Mouse (Mus musculus): ENCODE measurements around the gene Cyth4. TPM values are rescaled to one million over a fixed set of nuclear protein-coding genes. Genes with fewer than 3 reads are reported as not detected.
A peak's percentile ranks its signal among the peaks of the same experiment; 100 is the strongest.

Gene Cyth4
- polyA plus RNA-seq, 1 experiment from 2014 or later: 11.9 TPM

DNA sequence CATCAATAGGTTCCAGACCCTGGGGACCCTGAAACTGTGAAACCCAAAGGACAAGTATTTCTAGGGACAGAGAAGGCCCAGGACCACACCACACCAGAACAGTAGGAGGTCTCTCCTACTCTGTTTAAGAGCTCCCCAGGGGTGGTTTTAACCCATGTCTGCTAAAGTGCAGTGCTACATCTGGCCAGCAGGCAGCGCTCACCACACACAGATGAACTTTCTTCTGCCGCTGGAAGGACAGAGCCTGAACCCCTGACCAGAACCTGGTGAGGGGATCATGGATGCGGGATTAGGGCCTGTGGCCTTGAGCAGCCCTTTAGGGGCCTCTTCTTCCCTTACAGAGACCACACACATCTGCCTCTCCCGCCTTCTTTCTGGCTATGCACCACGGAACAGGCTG lies 26.6 kb downstream of the Cyth4 start:
- WGBS (ENCODE audit: insufficient replicate concordance): 19% methylated on average over 5 of the region's 5 CpGs
- Histone ChIP-seq H3K4me3 (replicated peaks) (no peak overlapping the region), H3K27ac (no peak overlapping the region), H3K9me3 (replicated peaks) (no peaks in the 10 kb centered on the region), H3K36me3 (no peaks in the 10 kb centered on the region), H3K9ac (no peak overlapping the region), H3K4me2 (no peak overlapping the region), H3K27me3 (no peaks in the 10 kb centered on the region), H3K4me1 (replicated peaks) (no peaks in the 10 kb centered on the region)
- DNase-seq (peak; percentile 32), ATAC-seq (ENCODE audit: low read depth) (no peak)

DNA sequence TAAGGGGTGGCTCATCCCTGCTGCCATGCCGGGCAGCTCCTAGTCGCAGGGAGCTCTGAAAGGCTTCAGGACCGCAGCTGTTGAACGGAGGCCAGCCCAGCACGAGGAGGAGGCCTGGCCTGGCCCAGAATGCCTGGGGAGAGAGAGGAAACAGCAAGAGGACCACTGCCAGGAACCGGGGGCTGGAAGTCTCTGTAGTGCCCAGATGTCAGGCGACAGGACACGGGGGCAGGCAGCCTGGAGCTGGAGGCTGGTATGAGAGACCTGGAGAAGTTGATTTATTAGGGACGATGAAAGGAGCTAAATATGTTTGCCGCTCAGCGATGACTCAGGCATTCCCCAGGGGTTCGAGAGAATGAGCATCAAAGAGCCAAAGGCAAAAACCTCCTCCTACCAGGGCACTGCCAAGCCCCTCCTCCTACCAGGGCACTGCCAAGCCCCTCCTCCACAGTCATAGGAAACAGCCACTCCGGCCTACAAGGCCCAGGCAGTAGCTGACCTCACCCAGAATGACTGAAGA lies 27.6 kb downstream of the Cyth4 start:
- no peak for DNase-seq
- 52% methylated on average over 13 of the region's 13 CpGs for WGBS (ENCODE audit: insufficient replicate concordance)

DNA sequence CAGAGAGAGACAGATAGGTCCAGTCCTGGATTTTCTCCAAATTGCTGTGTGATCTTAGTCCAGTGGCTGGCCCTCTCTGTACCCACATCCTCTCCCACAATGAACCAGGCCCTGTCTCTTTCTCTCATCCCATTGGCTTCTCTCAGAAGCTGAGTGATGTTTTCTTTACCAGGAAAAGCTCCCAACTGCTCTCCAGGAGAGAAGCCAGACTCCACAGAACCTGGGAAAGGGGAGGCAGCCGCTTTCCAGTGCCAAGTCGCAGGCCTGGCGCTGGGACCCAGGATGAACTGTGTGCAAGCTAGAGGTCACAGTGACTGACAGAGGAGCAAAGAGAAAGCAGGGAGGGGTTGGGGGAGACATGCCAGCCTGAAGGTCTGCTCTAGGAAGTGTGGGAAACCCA lies 28.1 kb downstream of the Cyth4 start:
- Histone ChIP-seq H3K4me2 (no peak overlapping the region), H3K4me1 (replicated peaks) (no peaks in the 10 kb centered on the region), H3K36me3 (no peaks in the 10 kb centered on the region), H3K4me3 (replicated peaks) (no peak overlapping the region), H3K27ac (no peak overlapping the region), H3K9ac (no peak overlapping the region), H3K9me3 (replicated peaks) (no peaks in the 10 kb centered on the region), H3K27me3 (no peaks in the 10 kb centered on the region)
- DNase-seq (no peak), ATAC-seq (ENCODE audit: low read depth) (no peak)
- WGBS (ENCODE audit: insufficient replicate concordance): 78% methylated on average over 3 of the region's 3 CpGs

More for the DNA sequence above, 27.6 kb downstream of the Cyth4 start:
- Histone ChIP-seq H3K36me3 (no peaks in the 10 kb centered on the region), H3K27ac (no peak overlapping the region), H3K27me3 (no peaks in the 10 kb centered on the region), H3K4me2 (no peak overlapping the region), H3K4me3 (replicated peaks) (no peak overlapping the region), H3K9ac (no peak overlapping the region), H3K9me3 (replicated peaks) (no peaks in the 10 kb centered on the region), H3K4me1 (replicated peaks) (no peaks in the 10 kb centered on the region)
- ATAC-seq (ENCODE audit: low read depth): no peak

DNA sequence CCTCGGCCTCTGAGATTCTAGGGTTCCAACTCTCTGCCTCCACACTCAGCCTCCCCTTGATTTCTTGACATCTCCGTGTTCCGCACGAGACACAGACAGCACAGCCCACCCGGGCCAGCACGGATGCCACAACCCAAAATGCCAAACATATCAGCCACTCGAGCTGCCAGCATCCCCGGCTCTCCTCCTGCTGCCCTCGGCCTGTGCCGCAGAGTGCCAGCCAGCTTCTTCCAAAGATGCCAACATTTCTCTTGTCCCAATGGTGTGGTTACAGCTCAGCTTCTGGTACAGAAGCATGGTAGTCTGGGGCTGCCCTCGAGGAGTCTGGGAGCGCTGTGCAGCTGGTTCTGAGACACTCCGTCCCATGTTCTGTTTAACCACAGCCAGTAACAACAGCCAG lies 29.4 kb downstream of the Cyth4 start:
- Histone ChIP-seq H3K9me3 (replicated peaks) (no peaks in the 10 kb centered on the region), H3K4me3 (replicated peaks) (no peak overlapping the region), H3K4me2 (no peak overlapping the region), H3K9ac (no peak overlapping the region), H3K36me3 (no peaks in the 10 kb centered on the region), H3K27me3 (no peaks in the 10 kb centered on the region), H3K4me1 (replicated peaks) (no peaks in the 10 kb centered on the region), H3K27ac (no peak overlapping the region)
- ATAC-seq (ENCODE audit: low read depth) (no peak), DNase-seq (no peak)
- WGBS (ENCODE audit: insufficient replicate concordance): 67% methylated on average over 13 of the region's 13 CpGs

DNA sequence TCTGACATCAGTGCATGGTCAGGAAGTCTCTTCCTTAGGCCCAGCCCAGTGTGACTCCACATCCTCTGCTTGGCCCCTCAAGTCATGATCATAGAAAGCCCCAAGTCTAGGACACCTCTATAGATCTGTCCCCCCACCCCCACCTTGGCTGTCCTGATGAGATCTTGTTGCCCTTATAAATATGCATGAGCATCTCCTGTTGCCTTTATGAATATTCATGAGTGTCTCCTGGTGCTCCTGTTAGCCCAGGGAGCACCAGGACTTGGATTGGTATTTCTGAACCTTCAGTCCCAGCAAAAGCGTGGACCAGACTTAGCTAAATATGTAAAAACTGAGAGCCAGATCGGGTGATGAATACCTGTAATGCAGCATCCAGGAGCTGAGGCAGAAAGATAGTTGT lies 35.5 kb downstream of the Cyth4 start:
- DNase-seq: no peak
- Histone ChIP-seq H3K36me3 (no peaks in the 10 kb centered on the region), H3K27me3 (peaks cover 7% of the 10 kb centered on the region; the same call in 1 of the 2 replicates), H3K27ac (no peak overlapping the region), H3K9me3 (replicated peaks) (no peaks in the 10 kb centered on the region), H3K4me3 (replicated peaks) (no peak overlapping the region), H3K9ac (no peak overlapping the region), H3K4me2 (no peak overlapping the region), H3K4me1 (replicated peaks) (no peaks in the 10 kb centered on the region)
- ATAC-seq (ENCODE audit: low read depth): no peak
- 36% methylated on average over 2 of the region's 2 CpGs for WGBS (ENCODE audit: insufficient replicate concordance)

DNA sequence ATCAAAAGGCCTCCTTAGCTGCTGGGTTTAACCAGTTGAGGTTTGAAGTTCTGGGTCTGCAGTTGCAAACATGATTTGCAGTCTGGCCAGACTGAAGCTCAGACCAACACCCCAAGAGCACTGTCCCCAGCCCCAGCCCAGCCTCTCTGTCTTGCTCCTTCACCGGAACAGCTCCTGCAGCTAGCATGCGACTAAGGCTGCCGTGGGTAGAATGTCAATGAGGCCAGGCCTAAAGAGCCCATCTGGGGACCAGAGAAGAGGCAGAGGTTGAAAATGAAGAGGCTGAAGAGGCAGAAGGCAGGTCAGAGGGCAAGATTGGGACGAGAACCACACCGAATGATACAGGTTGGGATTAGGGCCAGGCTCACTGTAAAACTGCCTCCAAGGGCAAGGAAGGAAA lies 36.6 kb downstream of the Cyth4 start:
- no peaks in the 10 kb centered on the region for H3K36me3 ChIP-seq
- no peak overlapping the region for H3K4me2 ChIP-seq
- 58% methylated on average over 5 of the region's 5 CpGs for WGBS (ENCODE audit: insufficient replicate concordance)
- ATAC-seq (ENCODE audit: low read depth): no peak
- no peak for DNase-seq
- H3K27me3 ChIP-seq: peaks cover 12% of the 10 kb centered on the region
- H3K27ac ChIP-seq: no peak overlapping the region
- no peaks in the 10 kb centered on the region for H3K4me1 ChIP-seq (replicated peaks)
- H3K9me3 ChIP-seq (replicated peaks): no peaks in the 10 kb centered on the region
- no peak overlapping the region for H3K9ac ChIP-seq
- no peak overlapping the region for H3K4me3 ChIP-seq (replicated peaks)

DNA sequence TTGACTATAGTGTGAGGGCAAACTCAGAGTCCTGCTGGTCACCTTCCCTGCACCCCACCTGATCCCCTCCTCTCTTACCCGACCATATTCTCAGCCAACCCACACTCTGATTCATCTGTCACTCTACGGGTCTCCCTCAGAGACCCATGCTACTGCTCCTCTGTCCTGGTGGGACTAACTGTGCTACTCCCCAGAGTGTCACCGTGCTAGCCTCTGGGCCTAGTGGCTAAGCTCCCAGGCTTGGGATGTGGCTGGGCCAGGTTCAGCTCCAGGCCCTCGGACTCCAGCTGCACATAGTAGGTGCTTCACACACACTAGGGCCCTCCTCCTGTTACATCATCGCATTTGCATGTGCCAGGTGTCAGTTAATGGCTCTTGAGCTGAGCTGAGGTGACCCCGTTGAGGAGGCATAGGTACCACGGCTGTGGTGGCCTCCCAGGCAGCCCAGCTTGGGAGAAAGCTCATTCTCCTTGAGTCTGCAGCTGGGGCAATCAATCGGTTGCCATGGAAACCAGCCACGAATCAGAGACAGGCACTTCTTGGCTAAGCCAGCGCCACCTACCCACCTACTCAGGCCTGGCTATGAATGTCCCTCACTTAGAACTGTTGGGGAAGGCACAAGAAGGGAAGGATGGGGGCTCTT lies 37.4 kb downstream of the Cyth4 start:
- ATAC-seq (ENCODE audit: low read depth) (no peak), DNase-seq (no peak)
- H3K27ac ChIP-seq: no peak overlapping the region
- H3K4me1 ChIP-seq (replicated peaks): no peaks in the 10 kb centered on the region
- no peaks in the 10 kb centered on the region for H3K9me3 ChIP-seq (replicated peaks)
- peaks cover 20% of the 10 kb centered on the region for H3K27me3 ChIP-seq
- H3K4me2 ChIP-seq: no peak overlapping the region
- H3K36me3 ChIP-seq: no peaks in the 10 kb centered on the region
- WGBS (ENCODE audit: insufficient replicate concordance): 31% methylated on average over 10 of the region's 10 CpGs
- no peak overlapping the region for H3K4me3 ChIP-seq (replicated peaks)
- no peak overlapping the region for H3K9ac ChIP-seq

DNA sequence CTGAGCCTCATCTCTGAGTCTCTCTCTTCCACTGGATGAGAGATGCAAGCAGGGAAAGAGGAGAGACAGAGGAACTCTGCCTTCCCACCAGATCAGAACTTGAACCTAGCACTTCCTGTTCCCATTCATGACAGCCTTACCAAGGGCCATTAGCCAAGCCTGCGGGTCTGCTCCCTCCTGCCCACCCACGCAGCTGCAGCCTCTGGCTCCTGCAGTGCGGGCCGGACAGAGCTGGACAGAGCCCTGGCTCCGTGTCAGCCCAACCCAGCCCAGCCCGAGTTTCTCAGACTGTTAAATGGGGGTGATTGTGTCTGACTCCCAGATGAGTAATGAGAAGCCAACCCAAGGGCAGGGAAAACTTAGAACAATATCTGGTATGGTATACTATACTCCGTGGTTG lies 38.4 kb downstream of the Cyth4 start:
- ATAC-seq (ENCODE audit: low read depth) (no peak), DNase-seq (no peak)
- Histone ChIP-seq H3K36me3 (no peaks in the 10 kb centered on the region), H3K9ac (no peak overlapping the region), H3K27me3 (peaks cover 23% of the 10 kb centered on the region), H3K4me2 (no peak overlapping the region), H3K27ac (no peak overlapping the region), H3K4me1 (replicated peaks) (no peaks in the 10 kb centered on the region), H3K9me3 (replicated peaks) (no peaks in the 10 kb centered on the region), H3K4me3 (replicated peaks) (no peak overlapping the region)
- 39% methylated on average over 7 of the region's 7 CpGs for WGBS (ENCODE audit: insufficient replicate concordance)

DNA sequence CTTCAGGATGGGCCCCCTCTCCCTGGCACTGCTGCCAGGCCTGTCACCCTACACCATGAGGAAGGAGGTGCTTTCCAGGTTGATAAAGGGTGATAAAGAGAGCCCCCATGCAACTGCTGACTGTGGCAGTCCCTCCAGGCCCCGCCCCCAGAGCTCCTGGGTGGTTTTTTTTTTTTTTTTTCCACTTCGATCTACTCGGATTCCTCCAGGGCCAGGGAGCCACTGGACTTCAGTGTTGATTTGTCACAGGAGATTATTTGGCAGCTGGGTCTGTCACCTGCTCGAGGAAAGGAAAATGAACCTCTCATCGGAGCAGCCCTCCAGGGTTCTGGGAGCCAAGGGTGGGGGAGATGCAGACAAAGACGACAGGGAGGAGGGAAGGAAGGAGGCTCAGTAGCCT lies 46.8 kb downstream of the Cyth4 start:
- Histone ChIP-seq H3K9ac (no peak overlapping the region), H3K36me3 (no peaks in the 10 kb centered on the region), H3K27ac (no peak overlapping the region), H3K4me1 (replicated peaks) (no peaks in the 10 kb centered on the region), H3K4me2 (no peak overlapping the region), H3K4me3 (replicated peaks) (no peak overlapping the region), H3K9me3 (replicated peaks) (no peaks in the 10 kb centered on the region), H3K27me3 (peaks cover 21% of the 10 kb centered on the region; the same call in 1 of the 2 replicates)
- DNase-seq: no peak
- ATAC-seq (ENCODE audit: low read depth): no peak
- 27% methylated on average over 6 of the region's 6 CpGs for WGBS (ENCODE audit: insufficient replicate concordance)

DNA sequence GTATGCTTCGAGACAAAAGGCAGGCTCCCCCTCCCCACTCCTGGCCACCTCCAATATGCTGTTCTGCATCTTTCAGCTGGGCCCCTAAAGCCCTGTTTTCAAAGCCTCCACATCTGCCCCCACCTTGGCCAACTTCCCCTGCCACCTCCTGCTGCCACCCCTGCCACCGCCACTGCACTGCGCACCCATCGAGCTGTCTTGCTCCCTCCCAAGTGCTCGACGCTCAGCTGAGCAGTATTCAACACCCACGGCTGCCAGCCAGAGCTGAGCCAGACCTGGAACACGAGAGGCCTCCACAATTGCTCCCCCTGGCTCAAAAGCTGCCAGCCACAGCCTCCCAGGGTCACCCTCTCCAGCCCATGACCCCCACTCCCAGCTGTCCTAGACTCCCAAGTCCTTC lies 47.8 kb downstream of the Cyth4 start:
- no peak overlapping the region for H3K9ac ChIP-seq

DNA sequence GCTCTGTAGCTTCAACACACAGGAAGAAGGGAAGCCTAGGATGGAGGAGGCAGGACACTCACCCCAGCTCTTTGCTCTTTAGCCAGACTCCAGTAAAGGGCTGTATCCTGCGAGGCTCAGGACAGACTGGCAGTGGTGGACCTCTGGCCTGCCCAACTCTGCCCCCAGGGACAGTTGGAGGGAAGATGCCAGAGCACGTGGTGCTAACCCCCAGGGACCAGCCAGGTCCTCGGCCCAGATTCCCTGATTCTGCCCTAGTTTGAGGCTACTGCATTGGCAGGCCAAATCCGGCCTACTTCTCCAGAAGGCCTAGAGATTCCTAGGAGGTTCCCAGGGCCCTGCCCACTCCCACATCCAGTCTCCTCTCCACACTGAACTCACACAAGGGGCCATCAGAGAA lies 50.9 kb downstream of the Cyth4 start:
- DNase-seq (no peak), ATAC-seq (ENCODE audit: low read depth) (no peak)
- H3K27ac ChIP-seq: no peak overlapping the region
- 48% methylated on average over 4 of the region's 4 CpGs for WGBS (ENCODE audit: insufficient replicate concordance)
- peaks cover 9% of the 10 kb centered on the region; the same call in 1 of the 2 replicates for H3K27me3 ChIP-seq
- no peaks in the 10 kb centered on the region for H3K4me1 ChIP-seq (replicated peaks)
- H3K4me2 ChIP-seq: no peak overlapping the region
- no peak overlapping the region for H3K4me3 ChIP-seq (replicated peaks)
- H3K9me3 ChIP-seq (replicated peaks): no peaks in the 10 kb centered on the region
- H3K9ac ChIP-seq: no peak overlapping the region
- no peaks in the 10 kb centered on the region for H3K36me3 ChIP-seq

More for the DNA sequence above, 47.8 kb downstream of the Cyth4 start:
- WGBS (ENCODE audit: insufficient replicate concordance): 44% methylated on average over 8 of the region's 8 CpGs
- H3K36me3 ChIP-seq: no peaks in the 10 kb centered on the region
- no peak overlapping the region for H3K27ac ChIP-seq
- no peaks in the 10 kb centered on the region for H3K9me3 ChIP-seq (replicated peaks)
- no peak for ATAC-seq (ENCODE audit: low read depth)
- no peak overlapping the region for H3K4me3 ChIP-seq (replicated peaks)
- H3K4me1 ChIP-seq (replicated peaks): no peaks in the 10 kb centered on the region
- H3K4me2 ChIP-seq: no peak overlapping the region
- H3K27me3 ChIP-seq: peaks cover 15% of the 10 kb centered on the region; the same call in 1 of the 2 replicates
- no peak for DNase-seq

DNA sequence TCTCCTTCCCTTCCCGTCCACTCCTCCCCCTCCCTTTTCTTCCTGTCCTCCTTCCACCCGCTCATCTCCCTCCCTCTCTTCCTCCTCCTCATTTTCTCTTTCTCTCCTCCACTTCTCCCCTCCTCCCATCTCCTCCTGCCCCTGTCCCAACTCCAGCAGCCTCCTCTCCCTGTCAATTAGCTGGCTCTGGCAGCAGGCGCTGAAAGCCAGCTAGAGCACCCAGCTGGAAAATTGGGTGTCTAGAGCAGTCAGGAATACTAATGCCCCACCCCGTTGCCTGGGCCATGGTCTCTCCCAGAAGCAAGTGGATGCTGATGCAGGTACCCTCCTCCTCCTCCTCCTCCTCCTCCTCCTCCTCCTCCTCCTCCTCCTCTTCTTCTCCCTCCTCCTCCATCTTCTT lies 54.3 kb downstream of the Cyth4 start:
- H3K36me3 ChIP-seq: no peaks in the 10 kb centered on the region
- H3K9me3 ChIP-seq (replicated peaks): no peaks in the 10 kb centered on the region
- H3K4me2 ChIP-seq: no peak overlapping the region
- H3K9ac ChIP-seq: no peak overlapping the region
- H3K4me1 ChIP-seq (replicated peaks): no peaks in the 10 kb centered on the region
- WGBS (ENCODE audit: insufficient replicate concordance): 42% methylated on average over 4 of the region's 4 CpGs
- no peak for DNase-seq
- no peak overlapping the region for H3K4me3 ChIP-seq (replicated peaks)
- no peaks in the 10 kb centered on the region for H3K27me3 ChIP-seq
- H3K27ac ChIP-seq: no peak overlapping the region
- no peak for ATAC-seq (ENCODE audit: low read depth)

Measured in liver, embryonic 13.5 days (tissue).